Comparison of ENCODE assay signal across 19 mouse cellular contexts in the genomic region with DNA sequence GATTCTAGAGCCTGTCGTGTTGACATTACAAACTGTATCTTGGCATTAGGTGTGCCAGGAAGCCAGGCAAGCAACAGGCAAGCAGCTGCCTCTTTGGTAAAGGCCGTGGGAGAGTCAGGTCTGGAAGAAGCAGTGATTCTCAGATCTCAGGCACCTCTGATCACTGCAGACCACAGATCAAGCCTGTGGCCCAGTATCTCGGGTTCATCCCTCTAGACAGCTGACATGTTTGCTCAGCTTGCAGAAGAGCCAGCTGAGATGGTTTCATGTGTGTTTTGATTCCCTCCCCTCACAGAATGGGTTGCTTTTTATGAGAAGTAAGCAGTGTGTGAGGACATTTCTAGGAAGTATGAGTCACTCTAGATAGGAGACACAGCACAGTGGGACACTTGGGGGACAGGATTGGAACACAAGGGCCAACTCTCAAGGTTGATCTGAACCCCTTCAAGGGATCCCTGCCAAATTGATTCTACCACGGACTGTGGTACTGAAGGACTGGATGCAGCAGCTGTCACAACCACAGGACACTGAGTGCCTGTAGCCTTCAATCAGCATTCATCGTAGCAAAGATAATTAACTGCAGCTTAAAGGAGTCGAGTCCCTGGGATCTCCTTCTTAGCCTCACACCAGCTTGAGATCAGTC. TPM values are rescaled to one million over a fixed set of nuclear protein-coding genes. Genes with fewer than 3 reads are reported as not detected.
A peak's percentile ranks its signal among the peaks of the same experiment; 100 is the strongest.
DNase-seq lines count a peak whose midpoint lies in the region; ATAC-seq and TF ChIP-seq lines count a peak whose summit lies in the region.
"Had no signal": no experiment of that assay in that cellular context is flagged by ENCODE, and none has a peak within 500 bp of the region (broad histone marks: within the 10 kb centered on the region; RNA-seq: fewer than 3 reads in every experiment).

No protein-coding gene starts in this region.

- no peak for DNase-seq in heart, embryonic 10.5 days (ENCODE audit: low spot score)
- DNase-seq in lung, postnatal 0 days (ENCODE audit: low spot score), result peak; percentile 46
- DNase-seq in lung, postnatal 25 days (ENCODE audit: low spot score), result no peak
- peak; percentile 7 for DNase-seq in MEL-GATA-1-ER (ENCODE audit: extremely low read depth, low read depth)
- DNase-seq in stomach, postnatal 0 days (ENCODE audit: low spot score), result no peak
- DNase-seq in spleen, postnatal 14 days (ENCODE audit: low spot score in 2 of 2), result no peak
- DNase-seq: cerebellum, adult 8-10 months; gastrocnemius, postnatal 25 days; layer of hippocampus, postnatal 36 days; left cerebral cortex, postnatal 4 days; lung, adult 18-20 months; right cerebral cortex, adult 18-20 months; thymus, postnatal 14 days had no signal

- H3K27me3 ChIP-seq in heart, embryonic 10.5 days (ENCODE audit: insufficient read depth, poor library complexity, severe bottlenecking), result no peaks in the 10 kb centered on the region
- no peaks in the 10 kb centered on the region for H3K27me3 ChIP-seq in heart, embryonic 12.5 days (replicated peaks)
- no peaks in the 10 kb centered on the region for H3K27me3 ChIP-seq in lung, postnatal 0 days (replicated peaks; ENCODE audit: insufficient read depth, low read length)
- no peaks in the 10 kb centered on the region for H3K27me3 ChIP-seq in stomach, postnatal 0 days (ENCODE audit: control insufficient read depth, insufficient read depth, low read length)
- H3K27me3 ChIP-seq: CH12.LX; heart, embryonic 15.5 days; kidney, embryonic 15.5 days; midbrain, embryonic 12.5 days had no signal

- peak; percentile 54; the same call in 1 of the 2 replicates for TF ChIP-seq EP300 in lung, postnatal 0 days (IDR thresholded peaks at IDR 0.05)
- TF ChIP-seq EP300 in stomach, postnatal 0 days (optimal IDR thresholded peaks at IDR 0.05), result no peak

- H3K4me1 ChIP-seq in heart, embryonic 10.5 days, result peaks cover 31% of the 10 kb centered on the region
- peaks cover 27% of the 10 kb centered on the region for H3K4me1 ChIP-seq in heart, embryonic 12.5 days (replicated peaks)
- no peaks in the 10 kb centered on the region; the same call in 1 of the 2 replicates for H3K4me1 ChIP-seq in lung, postnatal 0 days (ENCODE audit: insufficient read depth, low read depth, low read length)
- peaks cover 6% of the 10 kb centered on the region for H3K4me1 ChIP-seq in stomach, postnatal 0 days (replicated peaks; ENCODE audit: control insufficient read depth, insufficient read depth)

- H3K9me3 ChIP-seq in heart, embryonic 10.5 days, result no peaks in the 10 kb centered on the region
- 0 out of 2 replicates have a peak, but pooled peaks cover 3% of the 10 kb centered on the region for H3K9me3 ChIP-seq in heart, embryonic 12.5 days (replicated peaks)
- H3K9me3 ChIP-seq in lung, postnatal 0 days (ENCODE audit: low read length), result no peaks in the 10 kb centered on the region
- no peaks in the 10 kb centered on the region for H3K9me3 ChIP-seq in stomach, postnatal 0 days (ENCODE audit: control insufficient read depth, low read length)
- H3K9me3 ChIP-seq: heart, embryonic 15.5 days; kidney, embryonic 15.5 days; midbrain, embryonic 12.5 days had no signal

- TF ChIP-seq CTCF in lung, postnatal 0 days (IDR thresholded peaks at IDR 0.05), result no peak
- TF ChIP-seq CTCF in stomach, postnatal 0 days (IDR thresholded peaks at IDR 0.05; ENCODE audit: low read depth), result no peak

- H3K4me3 ChIP-seq in heart, embryonic 10.5 days, result no peak overlapping the region
- no peak overlapping the region for H3K4me3 ChIP-seq in heart, embryonic 12.5 days
- no peak overlapping the region for H3K4me3 ChIP-seq in lung, postnatal 0 days (ENCODE audit: low read depth, low read length)
- H3K4me3 ChIP-seq in stomach, postnatal 0 days (ENCODE audit: low read depth, low read length), result no peak overlapping the region
- H3K4me3 ChIP-seq: heart, embryonic 15.5 days; kidney, embryonic 15.5 days; midbrain, embryonic 12.5 days had no signal

- ATAC-seq in heart, embryonic 12.5 days (ENCODE audit: insufficient number of reproducible peaks, low FRiP score), result no peak; the same call in 1 of the 2 replicates
- peak; percentile 80 for ATAC-seq in lung, postnatal 0 days
- peak; percentile 56 for ATAC-seq in stomach, postnatal 0 days (ENCODE audit: low FRiP score, low TSS enrichment)

- H3K9ac ChIP-seq in heart, embryonic 12.5 days, result no peak overlapping the region
- no peak overlapping the region for H3K9ac ChIP-seq in lung, postnatal 0 days (replicated peaks; ENCODE audit: low read depth)
- H3K9ac ChIP-seq in stomach, postnatal 0 days (ENCODE audit: low read length), result no peak overlapping the region
- H3K9ac ChIP-seq: heart, embryonic 15.5 days; kidney, embryonic 15.5 days; midbrain, embryonic 12.5 days had no signal

- H3K27ac ChIP-seq in heart, embryonic 10.5 days, result 0 out of 2 replicates have a peak overlapping the region, but pooled peaks have one; percentile 4
- no peak overlapping the region for H3K27ac ChIP-seq in heart, embryonic 12.5 days (ENCODE audit: poor library complexity, severe bottlenecking)
- no peak overlapping the region for H3K27ac ChIP-seq in lung, postnatal 0 days (ENCODE audit: low read length)
- H3K27ac ChIP-seq in stomach, postnatal 0 days (replicated peaks), result 0 out of 2 replicates have a peak overlapping the region, but pooled peaks have one; percentile 24
- H3K27ac ChIP-seq: heart, embryonic 15.5 days; kidney, embryonic 15.5 days; macrophage; midbrain, embryonic 12.5 days had no signal

- H3K36me3 ChIP-seq in heart, embryonic 10.5 days, result no peaks in the 10 kb centered on the region
- H3K36me3 ChIP-seq in heart, embryonic 12.5 days, result no peaks in the 10 kb centered on the region
- no peaks in the 10 kb centered on the region for H3K36me3 ChIP-seq in lung, postnatal 0 days (ENCODE audit: insufficient read depth, low read length)
- no peaks in the 10 kb centered on the region for H3K36me3 ChIP-seq in stomach, postnatal 0 days (ENCODE audit: control insufficient read depth, insufficient read depth, low read length)
- H3K36me3 ChIP-seq: heart, embryonic 15.5 days; kidney, embryonic 15.5 days; midbrain, embryonic 12.5 days had no signal

- WGBS in heart, embryonic 10.5 days, result 55% methylated on average over 6 of the region's 6 CpGs
- 46% methylated on average over 6 of the region's 6 CpGs for WGBS in heart, embryonic 12.5 days
- 63% methylated on average over 6 of the region's 6 CpGs for WGBS in lung, postnatal 0 days
- 56% methylated on average over 6 of the region's 6 CpGs for WGBS in stomach, postnatal 0 days

- no peak overlapping the region for H3K4me2 ChIP-seq in heart, embryonic 12.5 days
- no peak overlapping the region for H3K4me2 ChIP-seq in lung, postnatal 0 days (replicated peaks; ENCODE audit: low read depth, low read length)
- H3K4me2 ChIP-seq in stomach, postnatal 0 days (replicated peaks; ENCODE audit: low read depth), result no peak overlapping the region
- H3K4me2 ChIP-seq: heart, embryonic 15.5 days; kidney, embryonic 15.5 days; midbrain, embryonic 12.5 days had no signal

RNA-seq across cellular contexts. Expression of a gene that starts 24.7 kb away (rescaled TPM):
- 0.73 and 1.2 TPM in 2 replicates for polyA plus RNA-seq in heart, embryonic 10.5 days (2016; fragmentation: Nextera tagmentation; extraction: Ambion mirVana)
- 0.12 and 0.23 TPM in 2 replicates for polyA plus RNA-seq in heart, embryonic 12.5 days (2016; fragmentation: Nextera tagmentation; extraction: Ambion mirVana)
- 1.2 and 1.3 TPM in 2 replicates for polyA plus RNA-seq in lung, postnatal 0 days (2015; fragmentation: Nextera tagmentation; extraction: Ambion mirVana)
- polyA plus RNA-seq in stomach, postnatal 0 days (2015; fragmentation: Nextera tagmentation; extraction: Ambion mirVana), result 1.7 and 2.1 TPM in 2 replicates
- polyA plus RNA-seq: macrophage had no signal

Comparison
In these comparisons a context has a peak if more than half of its experiments do, and no peak if none do; other contexts are left out.
1. DNase-seq: peak in lung, postnatal 0 days (single experiment) and MEL-GATA-1-ER (single experiment); none in heart, embryonic 10.5 days (single experiment), lung, postnatal 25 days (single experiment), stomach, postnatal 0 days (single experiment) and spleen, postnatal 14 days (0 of 2).
2. H3K27ac ChIP-seq: peak in heart, embryonic 10.5 days (single experiment) and stomach, postnatal 0 days (single experiment); none in heart, embryonic 12.5 days (single experiment) and lung, postnatal 0 days (single experiment).